In the genomic region with DNA sequence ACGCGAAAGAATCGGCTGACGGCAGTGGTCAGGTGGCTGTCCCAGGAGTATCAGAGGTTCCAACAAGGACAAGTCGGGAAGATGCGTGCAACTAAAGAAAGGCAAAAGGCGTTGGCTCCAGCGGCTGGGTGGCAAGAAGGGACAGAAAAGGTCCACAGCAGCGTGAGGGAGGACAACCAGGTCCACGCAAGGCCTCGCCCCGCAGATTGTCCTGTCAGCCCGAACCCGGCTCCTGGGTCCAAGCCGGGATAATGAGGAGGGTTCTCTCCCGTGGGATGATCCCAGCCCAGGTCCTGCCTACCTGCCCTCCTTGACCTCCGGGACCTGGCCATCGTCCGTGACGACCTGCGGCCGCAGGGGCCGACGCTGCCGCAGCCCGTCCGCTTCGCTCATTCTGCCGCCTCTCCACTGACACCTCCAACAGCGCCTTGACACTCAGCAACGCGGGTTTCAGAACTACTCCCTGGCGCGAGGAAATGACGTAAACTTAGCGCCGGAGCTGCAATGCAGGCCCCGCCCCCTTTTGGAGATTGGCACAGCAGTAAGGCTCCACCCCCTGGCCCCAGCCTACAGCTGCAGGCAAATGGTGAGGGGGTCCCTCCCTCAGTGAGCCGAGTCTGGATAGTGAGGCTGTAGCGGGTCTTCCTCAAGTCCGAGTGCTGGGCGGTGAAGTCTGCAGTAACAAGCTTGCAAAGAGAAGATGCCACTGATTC, we compare ENCODE assay signal across 7 mouse cellular contexts. TPM values are rescaled to one million over a fixed set of nuclear protein-coding genes. Genes with fewer than 3 reads are reported as not detected.
A peak's percentile ranks its signal among the peaks of the same experiment; 100 is the strongest.
DNase-seq lines count a peak whose midpoint lies in the region; ATAC-seq and TF ChIP-seq lines count a peak whose summit lies in the region.

A gene (minus strand): TSS at position 481 of the 713 bp plus-strand sequence.

- H3K36me3 ChIP-seq in intestine, postnatal 0 days (ENCODE audit: control insufficient read depth, insufficient read depth), result no peaks in the 10 kb centered on the region
- H3K36me3 ChIP-seq in midbrain, embryonic 12.5 days, result no peaks in the 10 kb centered on the region
- H3K36me3 ChIP-seq in small intestine, adult 2 months (ENCODE audit: control insufficient read depth, insufficient read depth, low read length), result no peaks in the 10 kb centered on the region

- H3K9me3 ChIP-seq in intestine, postnatal 0 days (ENCODE audit: control insufficient read depth), result no peaks in the 10 kb centered on the region
- no peaks in the 10 kb centered on the region for H3K9me3 ChIP-seq in midbrain, embryonic 12.5 days

- peak within 1 kb of the TSS; percentile 76 for H3K9ac ChIP-seq in intestine, postnatal 0 days (ENCODE audit: low read depth, low read length)
- peak within 1 kb of the TSS; percentile 77 for H3K9ac ChIP-seq in midbrain, embryonic 12.5 days (replicated peaks)

- peak; percentile 48 for TF ChIP-seq CTCF in intestine, postnatal 0 days (IDR thresholded peaks at IDR 0.05; ENCODE audit: low read depth)
- no peak for TF ChIP-seq CTCF in small intestine, adult 2 months (IDR thresholded peaks at IDR 0.05; ENCODE audit: extremely low read depth, insufficient read length, insufficient replicate concordance, low read depth, low read length)

- WGBS in intestine, postnatal 0 days, result under 1% methylated on average over 42 of the region's 42 CpGs
- under 1% methylated on average over 42 of the region's 42 CpGs for WGBS in midbrain, embryonic 12.5 days
- under 1% methylated on average over 42 of the region's 42 CpGs for WGBS in small intestine, adult 2 months

- peak within 1 kb of the TSS; percentile 88 for H3K4me2 ChIP-seq in intestine, postnatal 0 days (replicated peaks; ENCODE audit: low read depth)
- peak within 1 kb of the TSS; percentile 80 for H3K4me2 ChIP-seq in midbrain, embryonic 12.5 days (replicated peaks)

- peak; percentile 45 for TF ChIP-seq POLR2A in small intestine, adult 2 months (IDR thresholded peaks at IDR 0.05; ENCODE audit: low read depth, low read length)

- peak within 1 kb of the TSS; percentile 82 for H3K4me3 ChIP-seq in intestine, postnatal 0 days (ENCODE audit: low read depth, low read length)
- H3K4me3 ChIP-seq in midbrain, embryonic 12.5 days, result peak within 1 kb of the TSS; percentile 88
- H3K4me3 ChIP-seq in small intestine, adult 2 months (ENCODE audit: low read depth, low read length), result peak within 1 kb of the TSS; percentile 94

- H3K4me1 ChIP-seq in intestine, postnatal 0 days (replicated peaks; ENCODE audit: control insufficient read depth, insufficient read depth, low read length), result no peaks in the 10 kb centered on the region
- H3K4me1 ChIP-seq in midbrain, embryonic 12.5 days, result peaks cover 9% of the 10 kb centered on the region
- no peaks in the 10 kb centered on the region; the same call in 1 of the 2 replicates for H3K4me1 ChIP-seq in small intestine, adult 2 months (ENCODE audit: control insufficient read depth, insufficient read depth, insufficient read length, low read length)

- H3K27ac ChIP-seq in intestine, postnatal 0 days (ENCODE audit: low read depth, low read length), result no peak within 1 kb of the TSS
- peak within 1 kb of the TSS; percentile 20; the same call in 1 of the 2 replicates for H3K27ac ChIP-seq in midbrain, embryonic 12.5 days (replicated peaks)
- H3K27ac ChIP-seq in small intestine, adult 2 months (ENCODE audit: insufficient read depth, low read depth, low read length), result no peak within 1 kb of the TSS

- ATAC-seq in intestine, postnatal 0 days, result peak; percentile 97
- ATAC-seq in midbrain, embryonic 12.5 days (ENCODE audit: low FRiP score, low read depth), result peak; percentile 99

- peak; percentile 94 for DNase-seq in adrenal gland, adult 8-10 months
- DNase-seq in embryo, embryonic 9.5 days (ENCODE audit: extremely low spot score), result peak; percentile 94
- DNase-seq in gonadal fat pad, adult 2 months (ENCODE audit: low read depth), result no peak
- peak; percentile 98 for DNase-seq in left cerebral cortex, postnatal 4 days

- intact Hi-C loops in left cerebral cortex, postnatal 4 days (cut with DNase I), result loop anchor here (2.0 kb wide), 2 partner anchors 67 to 141 kb away; a partner anchor contains a TSS

- no peaks in the 10 kb centered on the region for H3K27me3 ChIP-seq in intestine, postnatal 0 days (replicated peaks; ENCODE audit: control insufficient read depth, insufficient read depth, low read length)
- no peaks in the 10 kb centered on the region for H3K27me3 ChIP-seq in midbrain, embryonic 12.5 days
- no peaks in the 10 kb centered on the region; the same call in 1 of the 2 replicates for H3K27me3 ChIP-seq in small intestine, adult 2 months (ENCODE audit: control insufficient read depth, insufficient read depth, low read length)

RNA-seq across cellular contexts. Expression of the gene that starts here (rescaled TPM):
- total RNA-seq in adrenal gland, adult 8-10 months (2022), result 100 to 1,000 TPM in 2 of 4 experiments, 10 to 100 TPM in 2; 83.0 to 114 (median 103) TPM
- polyA plus RNA-seq in gonadal fat pad, adult 2 months (2012; rRNA removed), result 132 and 182 TPM in 2 replicates
- polyA plus RNA-seq in intestine, postnatal 0 days (2015; fragmentation: Nextera tagmentation; extraction: Ambion mirVana), result 24.4 TPM in 2 replicates
- 10 to 100 TPM; 29.1 to 37.9 TPM for total RNA-seq in left cerebral cortex, postnatal 4 days (2021)
- polyA plus RNA-seq in midbrain, embryonic 12.5 days (2016; fragmentation: Nextera tagmentation; extraction: Ambion mirVana), result 37.1 and 38.4 TPM in 2 replicates
- polyA plus RNA-seq in small intestine, adult 2 months (2012; rRNA removed), result 28.5 and 37.7 TPM in 2 replicates
